Mouse (Mus musculus) liver, embryonic 16.5 days (tissue): ENCODE measurements around the gene Tbc1d22a. TPM values are rescaled to one million over a fixed set of nuclear protein-coding genes. Genes with fewer than 3 reads are reported as not detected.
"Not testable (repeated sequence)": the region's sequence is repeated elsewhere in the genome, so short reads cannot be mapped to it uniquely, and the experiment has no call there.

Experiments used
- ATAC-seq: fragments of 200-750 bp; cut with Nextera tagmentation; 2 replicates; pipeline ENCODE4 v1.8.0; 2017; ENCODE audit warnings: low read depth, mild to moderate bottlenecking, moderate number of reproducible peaks, moderate library complexity
- H3K27ac ChIP-seq: fragments of 300-500 bp; sonication (generic); 2 replicates; pipeline ENCODE4 v1.5.1; 2014; ENCODE audit warnings: mild to moderate bottlenecking, low read length
- H3K27me3 ChIP-seq: fragments of 300-500 bp; sonication (generic); 2 replicates; pipeline ENCODE4 v1.6.1; 2014; ENCODE audit warnings: low read depth, low read length, mixed read lengths; ENCODE audit not compliant: control insufficient read depth, insufficient read depth
- H3K36me3 ChIP-seq: fragments of 300-500 bp; sonication (generic); 2 replicates; pipeline ENCODE4 v1.6.1; 2014; ENCODE audit warnings: mild to moderate bottlenecking; ENCODE audit not compliant: control insufficient read depth, insufficient read depth
- H3K4me1 ChIP-seq: fragments of 300-500 bp; sonication (generic); 2 replicates; pipeline ENCODE4 v1.6.1; 2014; ENCODE audit warnings: low read depth, low read length, mixed read lengths; ENCODE audit not compliant: control insufficient read depth
- H3K4me2 ChIP-seq: fragments of 300-500 bp; sonication (generic); 2 replicates; pipeline ENCODE4 v1.6.1; 2014; ENCODE audit warnings: low read depth, low read length, mixed read lengths
- H3K4me3 ChIP-seq: fragments of 300-500 bp; sonication (generic); 2 replicates; pipeline ENCODE4 v1.5.1; 2014; ENCODE audit warnings: low read depth, mild to moderate bottlenecking, low read length
- H3K9ac ChIP-seq: fragments of 300-500 bp; sonication (generic); 2 replicates; pipeline ENCODE4 v1.6.1; 2014; ENCODE audit warnings: low read depth, low read length
- H3K9me3 ChIP-seq: fragments of 300-500 bp; sonication (generic); replicated peaks from 2 replicates; pipeline ENCODE4 v1.6.1; 2016; ENCODE audit warnings: low read length; ENCODE audit not compliant: control insufficient read depth
- WGBS: fragments of 180-500 bp; shearing (Covaris S2); extraction: QIAGEN DNeasy Blood & Tissue Kit; methylation state at CpG from one replicate; pipeline ENCODE4 v1.1.7; 2014; ENCODE audit not compliant: insufficient replicate concordance; 5-methylcytosine and 5-hydroxymethylcytosine counted together
- polyA plus RNA-seq: library from polyadenylated mRNA; unstranded; fragments of >200 nt; fragmentation: Nextera tagmentation; extraction: Ambion mirVana; gene quantifications from 2 replicates; pipeline ENCODE4 v1.2.1, GENCODE M21; 2015

Gene Tbc1d22a
- polyA plus RNA-seq, 1 experiment from 2014 or later, result 8.1 TPM

DNA sequence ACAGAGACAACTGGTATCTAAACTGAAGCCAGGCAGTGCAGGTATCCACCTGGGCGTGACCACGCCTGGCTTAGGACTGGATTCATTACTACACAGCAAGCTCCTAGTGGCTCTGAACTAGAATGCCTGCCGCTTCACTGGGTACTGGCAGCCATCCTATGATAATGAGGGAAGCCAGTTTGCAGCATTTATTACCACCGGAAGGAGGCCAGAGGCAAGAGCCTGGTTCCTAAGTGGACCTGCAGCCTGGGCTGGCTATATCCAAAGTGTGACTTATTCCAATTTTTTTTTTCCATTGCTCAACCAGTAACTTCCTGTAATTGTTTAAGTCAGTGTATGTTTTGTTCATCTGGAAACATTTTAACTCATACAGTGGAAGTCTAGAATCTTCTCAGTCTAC, 7.9 kb upstream of the Tbc1d22a start:
- H3K4me1 ChIP-seq, result peaks cover 19% of the 10 kb centered on the region
- H3K36me3 ChIP-seq, result no peaks in the 10 kb centered on the region; the same call in 1 of the 2 replicates
- no peak overlapping the region for H3K4me3 ChIP-seq
- no peak overlapping the region for H3K27ac ChIP-seq
- no peak for ATAC-seq
- no peak overlapping the region for H3K4me2 ChIP-seq
- H3K9ac ChIP-seq, result no peak overlapping the region
- no peaks in the 10 kb centered on the region for H3K9me3 ChIP-seq
- H3K27me3 ChIP-seq, result no peaks in the 10 kb centered on the region
- WGBS, result 59% methylated on average over 4 of the region's 4 CpGs

DNA sequence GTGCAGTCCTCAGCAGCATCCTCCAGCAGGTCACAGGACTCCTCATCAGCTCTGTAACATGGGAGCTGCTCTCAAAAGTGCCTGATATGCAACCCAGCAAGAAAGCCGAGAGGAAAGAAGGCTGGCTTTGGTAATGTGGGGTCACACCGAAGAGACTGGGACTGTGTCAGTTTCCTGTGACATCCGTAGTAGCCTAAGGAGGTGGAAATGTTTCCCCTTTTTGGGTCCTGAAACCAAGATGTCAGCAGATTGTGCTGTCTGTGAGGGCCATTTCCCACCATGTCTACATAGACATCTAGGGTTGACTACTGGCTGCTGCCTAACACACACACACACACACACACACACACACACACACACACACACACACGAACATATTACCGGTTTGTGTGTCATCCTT, 2.1 kb upstream of the Tbc1d22a start:
- H3K27ac ChIP-seq, H3K4me2 ChIP-seq, H3K4me3 ChIP-seq, H3K27me3 ChIP-seq, H3K9me3 ChIP-seq, H3K36me3 ChIP-seq, ATAC-seq, H3K9ac ChIP-seq: not testable (repeated sequence)
- 74% methylated on average over 5 of the region's 5 CpGs for WGBS
- H3K4me1 ChIP-seq, result peaks cover 16% of the 10 kb centered on the region

DNA sequence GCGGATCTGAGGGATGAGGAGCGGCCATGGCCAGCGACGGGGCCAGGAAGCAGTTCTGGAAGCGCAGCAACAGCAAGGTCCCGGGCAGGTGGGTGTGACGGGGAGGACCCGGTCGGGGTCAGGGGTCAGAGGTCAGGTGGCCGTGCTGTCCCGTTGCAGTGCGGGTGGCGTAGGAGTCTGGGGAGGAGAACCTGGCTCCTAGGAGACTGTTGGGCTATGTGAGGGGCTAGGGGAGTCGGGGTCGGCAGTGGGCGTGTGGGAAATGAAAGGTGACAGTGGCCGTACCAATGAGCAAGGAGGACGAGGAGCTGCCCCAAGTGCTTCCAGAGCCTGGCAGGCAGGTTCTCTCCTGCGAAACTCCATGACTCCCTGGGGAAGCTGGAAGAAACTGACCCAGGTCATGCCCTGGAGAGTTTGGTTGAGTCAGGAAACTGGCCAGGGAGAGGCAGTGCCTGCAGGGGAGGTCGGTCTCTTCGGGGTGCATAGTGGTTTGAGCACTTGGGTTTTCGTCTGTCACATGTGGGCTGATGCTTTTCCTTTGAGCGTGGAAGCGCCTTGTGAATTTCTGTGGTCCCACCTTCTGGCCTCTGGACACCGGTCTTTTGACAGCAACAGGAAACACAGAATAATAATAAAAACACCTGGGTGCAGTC, 416 bp downstream of the Tbc1d22a start:
- peak overlapping the region; percentile 82 for H3K4me2 ChIP-seq
- no peaks in the 10 kb centered on the region; the same call in 1 of the 2 replicates for H3K36me3 ChIP-seq
- H3K4me3 ChIP-seq, result peak overlapping the region; percentile 90
- H3K9ac ChIP-seq, result peak overlapping the region; percentile 92
- peak overlapping the region; percentile 92 for H3K27ac ChIP-seq
- peak; percentile 54 for ATAC-seq
- peaks cover 16% of the 10 kb centered on the region for H3K4me1 ChIP-seq
- 10% methylated on average over 25 of the region's 25 CpGs for WGBS
- H3K9me3 ChIP-seq, result no peaks in the 10 kb centered on the region
- H3K27me3 ChIP-seq, result no peaks in the 10 kb centered on the region

DNA sequence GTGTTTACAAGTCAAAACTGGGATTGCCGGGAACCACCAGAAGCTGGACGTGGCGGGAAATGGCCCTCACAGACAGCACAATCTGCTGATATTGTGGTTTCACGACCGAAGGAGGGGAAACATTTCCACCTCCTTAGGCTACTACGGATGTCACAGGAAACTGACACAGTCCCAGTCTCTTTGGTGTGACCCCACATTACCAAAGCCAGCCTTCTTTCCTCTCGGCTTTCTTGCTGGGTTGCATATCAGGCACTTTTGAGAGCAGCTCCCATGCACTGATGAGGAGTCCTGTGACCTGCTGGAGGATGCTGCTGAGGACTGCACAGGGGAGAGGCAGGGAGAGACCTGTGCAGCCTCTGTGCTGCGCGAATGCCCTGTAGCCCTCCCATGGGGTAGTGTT, 2.4 kb downstream of the Tbc1d22a start:
- not testable (repeated sequence) for H3K27me3 ChIP-seq, H3K36me3 ChIP-seq, ATAC-seq, H3K27ac ChIP-seq, H3K4me3 ChIP-seq, H3K9ac ChIP-seq, H3K9me3 ChIP-seq, H3K4me2 ChIP-seq
- H3K4me1 ChIP-seq, result peaks cover 16% of the 10 kb centered on the region
- 64% methylated on average over 9 of the region's 9 CpGs for WGBS

DNA sequence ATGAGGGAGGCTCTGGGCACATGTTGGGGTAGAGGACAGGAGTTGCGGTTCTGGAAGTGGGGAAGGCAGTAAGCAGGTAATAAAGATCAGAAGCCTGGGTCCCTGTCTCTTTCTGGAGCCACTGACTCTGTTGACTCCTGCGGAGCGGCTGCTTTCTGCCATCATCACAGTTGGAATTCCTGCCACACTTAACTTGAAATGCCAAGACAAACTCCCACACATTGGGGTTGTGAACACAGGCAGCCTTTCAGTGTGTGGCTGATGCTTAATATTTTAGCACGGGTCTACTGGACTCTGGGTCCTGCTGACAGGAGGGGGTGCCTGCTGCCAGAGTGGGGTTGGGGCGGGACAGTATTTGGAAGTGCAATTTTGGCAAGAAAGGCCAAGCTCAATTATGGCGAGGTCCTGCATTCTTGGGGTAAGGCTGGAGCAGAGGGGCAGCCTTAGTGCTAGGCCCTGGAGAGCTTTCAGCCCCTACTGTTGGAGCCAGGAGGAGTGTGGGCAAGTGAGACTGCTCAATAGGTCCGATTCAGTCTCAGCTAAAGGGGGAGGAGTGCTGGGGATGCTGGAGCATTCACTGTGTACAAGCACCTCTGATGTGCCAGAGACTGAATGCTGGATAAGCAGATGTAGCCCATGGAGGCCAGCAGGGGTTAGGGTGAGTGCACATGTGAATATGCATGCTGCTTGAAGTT, 5.4 kb downstream of the Tbc1d22a start:
- Histone ChIP-seq H3K9me3 (no peaks in the 10 kb centered on the region), H3K4me1 (peaks cover 8% of the 10 kb centered on the region), H3K4me2 (no peak overlapping the region), H3K36me3 (no peaks in the 10 kb centered on the region), H3K27ac (no peak overlapping the region), H3K27me3 (no peaks in the 10 kb centered on the region), H3K4me3 (no peak overlapping the region), H3K9ac (no peak overlapping the region)
- 59% methylated on average over 7 of the region's 7 CpGs for WGBS
- no peak for ATAC-seq

DNA sequence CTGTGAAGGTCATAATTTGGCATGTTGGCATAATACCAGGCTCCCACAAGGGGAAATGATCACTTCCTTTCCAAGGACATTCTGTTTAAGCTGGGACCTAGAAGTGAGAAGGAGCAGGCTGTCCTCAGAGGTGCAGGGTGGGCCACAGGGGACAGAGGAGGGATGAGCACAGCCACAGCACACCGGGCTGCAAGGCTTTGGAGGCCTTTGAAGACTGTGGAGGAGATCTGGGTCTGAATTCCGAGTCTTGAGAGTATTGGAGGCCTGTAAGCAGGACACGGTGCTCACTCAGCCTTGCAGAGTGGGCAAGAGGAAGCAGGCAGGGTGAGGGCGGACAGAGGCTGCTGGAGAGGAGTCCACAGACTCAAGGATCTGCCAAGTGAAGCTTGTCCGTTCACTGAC, 6.0 kb downstream of the Tbc1d22a start:
- WGBS, result 61% methylated on average over 5 of the region's 5 CpGs
- Histone ChIP-seq H3K27ac (peak overlapping the region; percentile 19; the same call in 1 of the 2 replicates), H3K4me1 (peaks cover 4% of the 10 kb centered on the region)

DNA sequence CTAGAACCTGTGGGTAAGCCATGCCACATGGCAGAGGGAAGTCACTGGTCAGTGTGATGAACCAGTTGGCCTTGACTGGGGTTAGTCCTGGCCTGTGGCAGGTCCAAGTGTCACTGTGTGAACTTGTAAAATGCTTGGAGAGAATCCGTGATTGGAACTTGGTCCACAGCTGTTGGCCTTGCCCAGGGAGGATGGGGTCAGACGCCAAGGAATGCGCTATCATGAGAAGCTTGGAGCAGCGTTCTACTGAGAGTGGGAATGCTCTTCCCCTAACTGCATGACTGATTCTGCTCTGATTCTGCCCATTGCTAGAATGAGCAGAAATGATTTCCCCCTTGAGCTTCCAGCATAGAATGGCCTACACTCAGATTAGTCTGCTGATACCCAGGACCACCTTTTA, 6.5 kb downstream of the Tbc1d22a start:
- 74% methylated on average over 4 of the region's 4 CpGs for WGBS
- H3K36me3 ChIP-seq, result no peaks in the 10 kb centered on the region
- no peak overlapping the region for H3K4me3 ChIP-seq
- no peak overlapping the region for H3K27ac ChIP-seq
- ATAC-seq, result no peak
- H3K4me1 ChIP-seq, result peaks cover 2% of the 10 kb centered on the region
- H3K27me3 ChIP-seq, result no peaks in the 10 kb centered on the region
- no peaks in the 10 kb centered on the region for H3K9me3 ChIP-seq
- H3K9ac ChIP-seq, result no peak overlapping the region
- H3K4me2 ChIP-seq, result no peak overlapping the region

More for the DNA sequence above, 6.0 kb downstream of the Tbc1d22a start:
- Histone ChIP-seq H3K36me3 (no peaks in the 10 kb centered on the region), H3K9ac (no peak overlapping the region), H3K4me2 (no peak overlapping the region), H3K9me3 (no peaks in the 10 kb centered on the region), H3K27me3 (no peaks in the 10 kb centered on the region), H3K4me3 (no peak overlapping the region)
- no peak for ATAC-seq

DNA sequence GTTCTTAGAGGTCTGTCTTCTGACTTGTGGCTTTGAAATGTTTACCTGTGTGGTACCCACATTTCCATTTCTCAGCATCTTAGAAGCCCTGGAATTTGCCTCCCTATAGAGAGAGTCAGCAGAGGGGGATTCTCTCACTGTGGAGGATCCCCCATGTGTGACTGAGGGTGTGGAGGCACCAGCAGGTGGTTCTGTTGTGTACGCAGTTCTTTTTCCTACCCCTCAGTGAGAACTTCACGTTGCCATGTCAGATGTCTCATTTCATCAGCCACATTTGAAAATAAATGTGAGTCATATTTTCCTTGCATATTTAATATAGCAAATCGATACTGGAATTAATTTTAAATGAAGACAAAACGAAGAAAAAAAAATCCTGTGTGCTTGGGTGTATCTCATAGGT, 7.1 kb downstream of the Tbc1d22a start:
- no peak for ATAC-seq
- Histone ChIP-seq H3K27me3 (no peaks in the 10 kb centered on the region), H3K36me3 (no peaks in the 10 kb centered on the region), H3K27ac (no peak overlapping the region), H3K4me1 (peaks cover 2% of the 10 kb centered on the region), H3K9ac (no peak overlapping the region), H3K4me2 (no peak overlapping the region), H3K9me3 (no peaks in the 10 kb centered on the region), H3K4me3 (no peak overlapping the region)
- WGBS, result 67% methylated on average over 4 of the region's 4 CpGs

DNA sequence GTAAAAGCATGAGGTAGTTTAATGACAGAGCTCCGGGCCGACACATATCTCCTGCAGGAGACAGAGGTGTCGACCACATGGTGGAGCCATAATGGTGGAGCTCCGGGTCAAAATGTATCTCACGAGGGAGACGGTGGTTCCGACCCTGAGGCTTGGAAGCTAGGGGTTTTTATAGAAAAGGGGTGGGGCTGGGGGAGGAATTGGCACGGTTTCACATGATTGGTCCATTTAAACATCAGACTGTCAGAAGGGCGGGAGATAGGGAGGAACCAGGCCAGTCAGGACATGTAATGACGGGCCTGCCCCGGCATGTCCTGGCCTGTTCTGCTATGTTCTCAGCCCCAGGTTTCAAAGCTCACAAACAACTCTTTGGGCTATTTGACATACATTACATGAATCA, 7.6 kb downstream of the Tbc1d22a start:
- not testable (repeated sequence) for H3K27ac ChIP-seq, H3K9ac ChIP-seq, H3K4me3 ChIP-seq, H3K4me1 ChIP-seq, H3K9me3 ChIP-seq, H3K36me3 ChIP-seq, H3K4me2 ChIP-seq, H3K27me3 ChIP-seq, ATAC-seq
- WGBS, result 79% methylated on average over 11 of the region's 11 CpGs
